Mouse (Mus musculus) T-cell, adult 2 months (primary cell): Measurements from ENCODE around the gene Bcl2a1d.
"Not testable (repeated sequence)": the region's sequence is repeated elsewhere in the genome, so short reads cannot be mapped to it uniquely, and the experiment has no call there.

ENCODE experiments used
- DNase-seq: peaks from one replicate; pipeline ENCODE4 v3.0.0; 2022; ENCODE audit warnings: low spot score

Gene Bcl2a1d

DNA sequence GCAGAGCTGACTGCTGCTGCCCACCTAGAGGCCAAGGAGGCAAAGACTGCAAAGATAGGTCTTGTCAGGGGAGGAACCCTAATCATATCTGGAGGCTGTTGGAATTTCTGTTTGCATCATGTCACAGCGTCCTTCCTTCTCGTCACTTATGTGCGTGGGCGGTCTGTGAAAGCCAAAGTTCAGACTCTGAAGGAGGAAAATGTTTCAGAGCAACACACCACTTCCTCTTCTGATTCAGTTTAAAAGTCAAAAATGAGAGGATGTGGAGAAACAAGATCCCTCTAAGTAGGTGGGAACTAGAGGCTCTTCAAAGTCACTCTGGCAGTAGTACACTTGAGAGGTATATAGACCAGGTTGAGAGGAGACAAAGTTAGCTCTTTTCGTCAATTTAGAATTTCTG is at the start of gene Bcl2a1d:
Gene Bcl2a1d, minus strand, starts transcription at position 187 of the 400 bp plus-strand sequence.
- DNase-seq: peak; percentile 75

DNA sequence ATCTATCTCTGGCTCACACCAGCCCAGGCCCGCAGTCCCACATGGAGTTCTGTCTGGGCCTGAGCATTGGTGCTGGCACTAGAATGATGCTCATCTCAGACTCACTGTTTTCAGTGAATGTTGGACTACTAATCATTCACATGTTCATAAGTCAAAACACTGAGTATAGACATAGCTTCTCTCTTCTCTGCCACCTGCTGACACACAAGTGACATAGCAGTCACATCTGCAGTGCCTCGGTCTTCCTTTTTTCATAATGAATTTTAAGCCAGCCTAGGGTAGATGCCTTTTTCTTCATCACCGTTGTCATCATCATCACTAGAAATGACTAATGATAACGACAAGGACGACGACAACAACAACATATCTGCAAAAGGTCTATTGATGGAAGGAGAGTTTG is 38.5 kb upstream of the Bcl2a1d start:
- DNase-seq: not testable (repeated sequence)

DNA sequence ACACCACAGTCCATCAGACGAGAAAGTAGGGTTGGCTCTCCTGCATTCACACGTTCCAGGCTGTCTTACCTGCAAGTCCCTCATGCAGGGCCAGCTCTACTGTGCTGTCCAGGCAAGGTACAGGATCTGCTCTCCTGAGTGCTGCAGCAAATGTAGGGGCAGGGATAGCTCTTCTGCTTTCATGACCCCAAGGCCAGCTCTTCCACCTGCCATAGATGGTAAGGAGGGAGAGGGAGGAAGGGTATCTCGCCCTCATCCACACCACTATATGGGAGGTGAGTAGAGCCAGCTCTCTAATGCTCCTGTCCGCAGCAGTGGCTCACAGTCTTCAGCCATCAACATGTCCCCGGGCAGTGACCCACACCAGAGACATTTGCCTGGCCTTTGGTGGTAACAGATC is 37.8 kb upstream of the Bcl2a1d start:
- DNase-seq: not testable (repeated sequence)

DNA sequence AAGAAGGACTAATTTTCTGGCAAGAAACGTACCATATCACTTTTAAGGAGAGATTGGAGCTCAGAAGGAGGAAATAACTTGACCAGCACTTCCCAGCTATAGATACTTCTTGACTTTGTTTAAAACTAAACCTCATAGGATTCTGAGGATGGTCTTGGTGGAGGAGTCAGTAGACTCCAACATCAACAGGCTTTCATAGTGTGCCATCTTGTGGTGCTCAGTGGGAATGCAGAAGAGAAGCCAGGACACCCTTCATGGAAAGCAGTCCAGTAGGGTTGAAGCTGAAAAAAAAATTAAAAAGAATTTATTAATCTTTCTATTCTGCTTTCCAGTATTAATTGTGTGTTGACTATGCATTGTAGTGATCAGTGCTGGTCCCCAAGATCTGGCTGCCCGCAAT is 15.0 kb upstream of the Bcl2a1d start:
- peak; percentile 30 for DNase-seq

GRCm38 (mm10) chr9:88746046-88746445 is 14.3 kb upstream of the Bcl2a1d start:
- not testable (repeated sequence) for DNase-seq

- DNase-seq: not testable (repeated sequence)
These were observed 3.6 kb upstream of the Bcl2a1d start for GRCm38 (mm10) chr9:88735289-88735688.

- DNase-seq: not testable (repeated sequence)
These were observed 1.5 kb upstream of the Bcl2a1d start for GRCm38 (mm10) chr9:88733182-88733581.

DNA sequence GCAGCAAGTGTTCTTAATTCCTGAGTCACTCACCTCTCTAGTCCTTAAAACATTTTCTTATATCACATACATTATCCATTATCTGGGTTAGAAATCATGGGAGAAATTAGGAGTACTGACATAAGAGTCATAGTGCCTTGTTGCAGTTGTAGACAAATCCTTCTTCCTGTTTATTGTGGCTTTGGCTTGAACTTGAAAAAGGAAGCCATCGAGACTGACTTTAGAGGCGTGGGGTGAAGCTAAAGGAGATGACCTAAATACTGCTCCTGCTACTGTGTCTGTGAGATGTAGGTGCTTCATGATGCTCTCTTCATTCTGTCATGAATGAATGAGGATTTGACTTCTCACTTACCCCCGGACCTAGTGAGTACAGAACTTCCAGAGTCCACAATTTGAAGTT is 620 bp upstream of the Bcl2a1d start:
- DNase-seq: not testable (repeated sequence)

- not testable (repeated sequence) for DNase-seq
These were observed 3.4 kb downstream of the Bcl2a1d start for GRCm38 (mm10) chr9:88728311-88728710.

DNA sequence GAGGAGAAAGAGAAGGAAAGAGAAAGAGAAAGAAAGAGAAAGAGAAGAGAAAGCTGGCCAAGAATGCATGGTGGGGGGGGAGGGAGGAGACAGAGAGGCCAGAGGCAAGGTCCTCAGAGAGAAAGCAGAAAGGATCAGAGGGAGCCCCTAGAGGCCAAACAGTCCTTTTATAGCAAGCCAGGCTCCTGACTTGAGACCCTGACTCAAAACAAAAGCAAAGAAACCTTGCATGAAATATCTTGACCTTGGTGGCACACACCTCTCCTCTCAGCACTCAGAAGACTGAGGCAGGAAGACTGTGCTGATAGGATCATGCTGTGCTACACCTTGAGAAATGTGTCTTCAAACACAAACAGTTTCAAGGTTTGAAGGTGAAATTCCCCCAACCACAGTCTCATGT is 10.1 kb downstream of the Bcl2a1d start:
- peak; percentile 39 for DNase-seq

GRCm38 (mm10) chr9:88719989-88720537 is 11.7 kb downstream of the Bcl2a1d start, which contains the start of gene Mthfsl:
TSS of gene Mthfsl (minus strand) at chr9:88720296.
- peak; percentile 35 for DNase-seq

DNA sequence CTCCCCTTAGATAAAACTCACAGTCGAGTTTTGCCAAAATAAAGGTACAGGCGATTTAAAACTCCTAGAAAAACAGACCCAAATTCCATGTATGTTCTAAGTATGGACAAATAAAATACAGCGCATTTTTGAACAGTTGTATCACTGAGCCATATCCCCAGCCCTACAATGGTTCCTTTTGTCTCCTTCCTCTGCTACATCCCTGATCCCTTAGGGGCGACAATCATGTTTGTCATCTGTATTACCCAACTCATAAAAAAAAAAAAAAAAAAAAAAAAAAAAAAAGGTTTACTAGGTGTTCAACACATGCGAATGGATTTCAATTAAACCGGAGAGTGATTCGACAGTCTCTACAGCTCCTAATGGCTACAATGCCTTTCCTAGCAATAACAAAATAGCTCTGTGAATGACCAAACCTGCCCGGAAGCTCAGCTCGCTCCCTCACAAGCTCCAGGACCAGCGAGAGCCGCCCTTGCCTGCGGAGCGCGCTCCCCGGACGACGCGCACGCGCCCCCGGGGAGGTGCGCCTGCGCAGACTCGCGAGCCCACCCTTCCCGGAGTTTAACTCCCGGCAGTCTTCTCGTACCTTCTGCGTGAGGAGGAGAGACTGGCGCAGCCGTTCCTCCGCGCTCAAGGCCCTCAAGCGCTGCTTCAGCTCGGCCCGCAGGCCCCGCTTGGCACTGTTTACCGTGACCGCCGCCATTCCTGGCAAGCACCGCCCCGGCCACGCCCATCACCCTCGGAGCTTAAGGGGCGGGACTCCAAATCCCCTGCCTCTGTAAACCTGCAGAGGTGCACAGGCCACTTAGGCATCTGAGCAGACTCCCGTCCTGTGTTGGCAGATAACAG is 12.4 kb downstream of the Bcl2a1d start:
- peak; percentile 29 for DNase-seq

DNA sequence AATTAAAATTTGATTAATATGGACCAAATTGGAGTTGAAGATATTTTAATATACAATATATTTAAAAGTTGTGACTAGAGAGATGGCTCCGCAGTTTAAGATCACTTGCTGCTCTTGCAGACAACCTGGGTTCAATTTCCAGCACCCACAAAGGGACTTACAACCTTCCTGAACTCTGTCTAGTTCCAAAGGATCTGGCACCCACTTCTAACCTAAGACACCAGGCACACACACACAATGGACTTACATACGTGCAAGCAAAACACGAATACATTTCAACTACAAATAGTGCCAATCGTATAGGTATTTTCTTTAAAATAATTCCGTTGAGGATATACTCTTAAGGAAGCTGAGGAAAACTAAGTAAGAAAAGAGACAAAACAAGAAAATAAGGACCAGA is 13.1 kb downstream of the Bcl2a1d start:
- DNase-seq: not testable (repeated sequence)

GRCm38 (mm10) chr9:88718140-88718539 is 13.6 kb downstream of the Bcl2a1d start:
- peak; percentile 68 for DNase-seq

DNA sequence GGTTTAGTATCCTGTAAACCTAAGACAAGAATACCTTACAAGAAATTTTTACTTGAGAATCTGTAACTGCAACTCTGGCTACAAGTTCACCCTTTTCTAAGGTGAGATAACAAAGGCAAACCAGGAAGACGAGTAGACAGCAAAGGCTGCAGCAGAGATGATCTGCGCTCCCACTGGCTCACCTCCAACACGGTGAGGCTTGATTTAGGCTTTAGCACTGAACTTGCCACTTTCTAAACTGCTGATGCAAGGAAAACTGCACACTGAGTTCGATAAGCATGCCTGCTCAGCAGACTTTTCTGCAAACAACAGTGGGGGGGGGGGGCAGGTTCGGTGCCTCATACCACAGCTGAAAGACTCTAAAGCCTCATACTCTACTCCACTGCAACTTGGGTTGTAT is 17.2 kb downstream of the Bcl2a1d start:
- not testable (repeated sequence) for DNase-seq

DNA sequence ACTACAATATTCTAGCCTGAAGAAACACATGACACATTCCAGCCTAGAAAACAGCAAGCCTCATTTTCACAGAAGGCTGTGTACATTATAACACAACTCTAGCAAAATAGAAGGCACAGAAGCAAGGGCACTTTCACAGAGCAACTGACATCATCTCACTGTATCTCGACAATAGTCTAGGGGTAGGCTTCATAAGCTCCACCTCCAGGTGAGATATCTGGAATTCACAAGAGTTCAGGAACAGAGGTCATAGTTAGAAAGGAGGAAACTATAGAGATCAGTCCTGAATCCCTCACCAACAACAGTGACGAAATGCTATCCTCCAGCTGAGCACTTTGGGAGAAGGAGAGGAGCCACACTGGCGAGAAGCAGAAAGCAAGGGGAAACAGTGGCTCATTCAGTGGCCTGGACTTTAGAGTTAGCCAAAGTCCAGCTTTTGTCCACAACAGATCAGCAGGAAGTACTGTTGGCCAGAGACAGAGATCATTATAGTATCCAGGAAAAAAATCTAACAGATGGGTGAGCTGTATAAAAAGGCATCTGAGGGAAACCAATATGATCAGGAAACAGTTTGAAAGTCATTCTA is 19.5 kb downstream of the Bcl2a1d start:
- not testable (repeated sequence) for DNase-seq

DNA sequence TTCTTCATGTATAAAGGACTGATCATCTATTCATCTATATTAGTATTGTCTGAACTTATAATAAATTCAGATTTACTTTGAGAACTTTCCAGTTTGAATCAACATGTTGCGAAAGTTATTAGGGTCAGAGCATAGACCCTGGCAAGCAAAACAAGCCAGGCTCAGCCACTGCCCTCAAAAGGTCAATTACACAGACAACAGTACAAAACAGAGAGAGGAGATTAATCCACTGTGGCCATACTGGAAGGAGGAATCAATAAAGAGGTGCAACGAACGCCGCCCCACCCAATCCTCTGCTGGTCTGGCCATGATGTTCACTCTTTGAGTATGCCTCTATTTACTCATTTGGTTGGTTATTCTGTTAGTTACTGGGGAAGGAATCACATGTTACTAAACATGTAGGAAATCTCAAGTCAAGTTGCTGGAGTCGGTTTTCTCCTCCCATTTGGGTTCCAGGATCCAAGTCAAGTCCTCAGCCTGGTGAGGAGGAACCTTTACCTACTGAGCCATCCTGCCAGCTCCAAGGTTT is 20.7 kb downstream of the Bcl2a1d start:
- not testable (repeated sequence) for DNase-seq

DNA sequence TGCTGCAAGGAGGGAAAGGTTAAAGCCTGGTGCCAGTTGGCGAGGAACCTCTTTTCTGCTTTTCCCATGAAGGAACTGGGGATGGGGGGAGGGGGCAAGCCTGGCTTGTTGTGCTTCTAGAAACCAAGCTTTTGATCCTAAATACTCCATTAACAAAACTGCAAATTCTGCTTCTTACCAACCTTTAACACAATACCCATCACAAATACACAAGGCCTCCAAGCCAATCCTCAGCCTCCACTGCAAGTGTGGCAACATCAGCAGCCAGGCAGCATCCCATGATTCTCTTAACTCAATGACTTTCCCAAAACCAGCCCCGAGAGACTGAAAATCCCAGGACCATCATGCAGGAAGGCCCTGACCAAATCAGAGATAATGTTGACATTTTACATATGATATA is 21.3 kb downstream of the Bcl2a1d start:
- DNase-seq: not testable (repeated sequence)

DNA sequence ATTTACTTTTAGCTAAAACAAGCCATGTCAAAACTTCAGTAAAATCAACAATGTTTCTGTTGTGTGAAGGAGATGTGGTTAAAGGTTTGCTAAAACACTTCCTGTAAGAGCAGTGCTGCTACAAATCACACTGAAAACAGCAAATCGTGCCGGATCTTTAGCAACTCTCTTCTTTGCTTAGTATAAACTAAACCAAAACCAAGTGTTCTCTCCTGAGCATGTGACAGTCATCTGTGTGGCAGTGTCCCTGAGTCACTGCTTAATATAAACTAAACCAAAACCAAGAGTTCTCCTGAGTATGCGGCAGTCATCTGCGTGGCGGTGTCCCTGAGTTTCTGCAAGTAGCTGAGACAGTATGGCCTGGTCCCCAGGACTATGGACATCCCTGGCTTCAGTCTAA is 21.9 kb downstream of the Bcl2a1d start:
- not testable (repeated sequence) for DNase-seq

- DNase-seq: no peak
These were observed 22.4 kb downstream of the Bcl2a1d start for GRCm38 (mm10) chr9:88709304-88709703.

DNA sequence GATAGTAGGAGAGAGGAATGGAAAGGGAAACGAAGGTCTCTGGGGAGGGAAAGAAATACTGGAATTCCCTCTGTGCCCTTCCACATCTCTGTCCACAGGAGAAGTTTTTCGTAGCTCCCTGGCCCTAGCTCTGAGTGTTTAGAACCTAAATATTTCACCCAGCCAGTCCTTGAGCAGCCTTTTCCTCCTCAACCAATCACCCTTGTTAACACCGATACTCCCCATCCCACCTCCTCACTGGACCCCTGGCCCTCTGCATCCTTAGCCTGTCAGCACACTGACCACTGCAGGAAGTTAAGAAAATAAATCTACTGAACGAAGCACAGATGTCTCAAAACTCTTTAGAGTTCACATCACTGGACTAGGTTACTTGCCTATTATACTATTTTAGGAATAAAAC is 25.0 kb downstream of the Bcl2a1d start:
- DNase-seq: no peak

DNA sequence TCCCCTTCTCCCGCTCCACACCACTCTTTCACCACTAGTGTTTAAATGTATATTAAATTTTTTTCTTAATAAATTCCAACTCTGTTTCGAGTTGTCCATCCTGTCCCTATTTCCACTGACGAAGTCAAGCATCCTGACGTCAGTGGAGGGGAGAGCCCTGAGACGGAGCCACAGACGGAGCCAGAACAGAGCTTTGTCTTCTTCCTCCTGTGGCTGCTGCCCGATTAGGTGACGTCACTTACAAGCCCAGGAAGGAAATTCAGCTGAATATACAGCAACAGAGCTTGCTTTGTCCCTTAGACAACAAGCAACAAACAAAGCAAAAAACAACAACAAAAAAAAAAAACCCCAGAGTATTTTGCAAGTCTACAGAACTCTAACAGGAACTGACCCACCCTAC is 26.6 kb downstream of the Bcl2a1d start:
- not testable (repeated sequence) for DNase-seq

DNA sequence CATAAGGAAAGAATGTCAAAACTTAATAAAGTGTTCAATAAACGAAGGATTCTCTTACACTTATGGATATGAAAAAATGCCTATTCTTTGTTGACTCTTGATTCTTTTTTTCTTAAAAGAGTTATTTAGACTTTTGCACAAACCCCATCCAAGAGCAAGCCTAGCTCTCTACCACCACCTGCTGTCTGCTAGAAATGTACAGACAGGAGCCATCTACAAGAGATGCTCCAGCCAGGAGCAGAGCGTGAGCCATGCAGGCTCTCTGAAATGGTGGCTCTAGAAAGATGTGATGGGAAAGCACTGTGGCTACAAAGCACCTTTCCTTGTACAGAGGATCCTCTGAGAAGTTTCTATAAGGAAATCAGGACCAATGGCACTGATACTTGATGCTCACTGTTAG is 33.0 kb downstream of the Bcl2a1d start:
- DNase-seq: not testable (repeated sequence)
